Mouse (Mus musculus): ENCODE results near the gene Tob2.

The Tob2 gene

GRCm38 (mm10) chr15:81838554-81839235 lies 19.9 kb downstream of the Tob2 start:
- no peak for DNase-seq (ENCODE audit: low spot score in 2 of 2)

DNA sequence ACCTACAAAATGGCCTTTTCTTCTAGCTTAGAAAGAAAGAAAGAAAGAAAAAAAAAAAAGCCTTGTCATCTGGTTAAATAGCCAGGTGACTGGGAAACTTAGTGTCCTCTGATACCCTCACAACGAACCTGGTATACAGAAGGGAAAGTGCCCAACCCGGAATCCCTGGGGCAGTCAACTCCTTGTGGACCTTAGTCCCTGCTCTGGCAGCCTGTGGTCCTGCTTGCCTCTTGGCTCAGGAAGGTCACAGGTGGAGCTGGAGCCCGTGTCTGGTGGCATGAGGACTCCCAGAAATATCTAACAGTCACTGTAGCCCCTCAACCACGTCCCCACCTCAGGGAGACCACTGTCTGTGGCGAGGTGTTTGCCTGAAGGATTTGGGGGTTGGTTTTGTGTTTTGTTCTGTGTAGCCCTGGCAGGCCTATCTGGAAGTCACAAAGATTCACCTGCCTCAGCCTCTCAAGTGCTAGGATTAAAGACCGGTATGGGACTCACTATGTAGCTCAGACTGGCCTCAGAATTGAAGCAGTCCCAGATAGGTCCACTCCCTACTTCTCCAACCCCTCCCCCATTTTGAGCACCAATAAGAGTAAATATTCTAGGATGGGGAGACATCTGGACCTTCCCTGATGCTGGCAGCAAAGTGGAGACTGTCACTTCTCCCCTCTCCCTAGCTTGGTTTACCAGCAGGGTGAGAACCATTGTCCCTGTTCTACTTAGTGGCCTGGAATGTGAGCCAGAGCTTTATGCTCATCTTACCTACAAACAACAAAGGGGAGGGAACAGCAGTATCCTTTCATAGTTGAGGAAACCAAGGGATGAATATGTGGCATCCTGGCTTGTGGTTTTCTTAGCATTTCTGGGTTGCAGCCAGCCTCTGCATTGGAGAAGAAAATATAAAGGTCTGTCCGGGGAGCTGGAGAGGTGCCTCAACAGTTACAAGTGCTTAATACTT lies 21.4 kb downstream of the Tob2 start:
- no peak for DNase-seq (ENCODE audit: low spot score in 2 of 2)

- DNase-seq (ENCODE audit: low spot score in 2 of 2) = no peak
Measured at GRCm38 (mm10) chr15:81836124-81836821, 22.3 kb downstream of the Tob2 start.

DNA sequence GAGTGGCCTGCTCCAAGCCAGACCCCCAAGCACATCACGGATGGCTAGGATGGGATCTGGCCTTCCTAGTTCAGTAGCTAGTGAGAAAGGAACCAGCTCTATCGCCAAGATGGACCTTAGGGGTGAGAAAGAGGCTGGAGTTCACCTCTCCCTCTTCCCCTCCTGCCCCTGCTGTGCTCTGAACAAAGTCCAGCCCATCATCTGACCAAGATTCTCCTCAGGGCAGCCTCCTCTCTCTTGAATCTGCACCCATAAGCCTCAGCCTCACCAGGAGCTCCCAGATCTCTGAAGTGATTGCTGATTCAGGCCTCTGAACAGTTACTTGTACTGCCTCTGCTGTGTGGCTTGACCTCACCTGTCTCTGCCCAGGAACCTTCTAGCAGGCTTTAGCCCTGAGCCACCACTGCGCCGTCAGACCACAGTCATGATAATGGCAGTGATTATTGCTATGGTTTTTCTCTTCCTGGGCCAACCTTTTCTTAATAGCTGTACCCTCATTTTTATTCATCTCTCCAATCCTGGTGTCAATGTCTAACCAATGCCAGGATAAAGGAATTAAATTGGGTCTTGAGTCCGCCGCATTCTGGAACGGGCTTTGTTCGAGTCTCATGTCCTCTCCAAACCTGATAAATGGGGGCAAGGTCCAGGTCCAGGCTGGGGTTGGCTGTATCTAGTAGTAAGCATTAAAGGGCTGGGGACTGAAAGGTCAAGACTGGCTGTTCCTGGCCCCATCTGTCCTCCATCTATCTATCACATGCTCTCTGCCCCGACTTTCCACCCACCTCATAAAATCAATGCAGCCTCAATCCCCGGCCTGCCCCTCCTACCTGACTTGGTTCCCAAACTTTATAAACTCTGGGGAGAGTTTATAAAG lies 23.4 kb downstream of the Tob2 start:
- DNase-seq (ENCODE audit: low spot score in 2 of 2) = no peak

DNA sequence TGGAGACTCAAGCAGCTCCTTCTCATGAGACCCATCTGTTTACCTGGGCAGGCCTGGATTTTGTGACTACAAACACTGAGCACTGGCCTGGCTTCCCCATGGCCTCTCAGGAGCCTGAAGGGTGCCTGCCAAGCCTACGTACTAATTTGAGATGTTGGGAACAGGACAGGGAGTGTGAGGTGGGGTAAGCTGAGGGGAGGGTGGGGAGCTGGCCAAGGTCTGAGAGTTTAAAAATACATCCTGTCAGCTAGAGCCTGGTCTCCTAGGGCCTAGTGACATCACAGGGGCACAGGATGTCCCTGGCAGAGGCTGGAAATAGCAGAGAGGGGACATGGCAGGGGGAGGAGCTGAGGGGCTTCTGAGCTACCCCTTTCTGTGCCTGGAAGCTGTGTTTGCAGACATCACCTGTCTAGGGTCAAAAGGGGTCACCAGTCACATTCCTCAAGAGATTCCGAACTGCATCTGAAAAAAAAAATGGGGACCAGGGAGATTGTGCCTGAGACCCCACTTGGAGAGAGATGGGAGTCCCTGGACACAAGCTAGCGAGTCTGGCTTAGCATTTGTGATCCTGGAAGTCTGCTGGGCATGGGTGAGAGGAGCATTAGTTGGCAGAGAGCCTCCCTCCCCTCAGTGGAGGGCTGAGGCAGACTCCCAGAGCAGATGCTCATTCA lies 24.3 kb downstream of the Tob2 start:
- DNase-seq (ENCODE audit: low spot score in 2 of 2) = no peak

GRCm38 (mm10) chr15:81833481-81833880 lies 25.1 kb downstream of the Tob2 start:
- DNase-seq (ENCODE audit: low spot score in 2 of 2) = no peak

GRCm38 (mm10) chr15:81832219-81832618 lies 26.4 kb downstream of the Tob2 start:
- DNase-seq (ENCODE audit: low spot score in 2 of 2) = no peak

GRCm38 (mm10) chr15:81831136-81831825 lies 27.3 kb downstream of the Tob2 start:
- peak; percentile 89 to 94 for DNase-seq (ENCODE audit: low spot score in 2 of 2)

DNA sequence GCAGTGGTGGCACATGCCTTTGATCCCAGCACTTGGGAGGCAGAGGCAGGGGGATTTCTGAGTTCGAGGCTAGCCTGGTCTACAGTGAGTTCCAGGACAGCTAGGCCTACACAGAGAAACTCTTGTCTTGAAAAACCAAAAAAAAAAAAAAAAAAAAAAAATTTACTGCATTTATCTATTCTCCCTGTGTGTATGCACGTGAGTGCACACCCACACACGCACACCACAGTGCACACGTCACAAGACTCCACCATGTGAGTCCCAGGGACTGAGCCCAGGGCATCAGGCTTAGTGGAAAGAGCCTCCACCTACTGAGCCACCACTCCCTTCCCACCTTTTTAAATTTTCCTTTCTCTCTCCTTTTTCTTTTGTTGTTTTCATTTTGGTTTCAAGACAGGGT lies 28.1 kb downstream of the Tob2 start:
- no peak for DNase-seq (ENCODE audit: low spot score in 2 of 2)

DNA sequence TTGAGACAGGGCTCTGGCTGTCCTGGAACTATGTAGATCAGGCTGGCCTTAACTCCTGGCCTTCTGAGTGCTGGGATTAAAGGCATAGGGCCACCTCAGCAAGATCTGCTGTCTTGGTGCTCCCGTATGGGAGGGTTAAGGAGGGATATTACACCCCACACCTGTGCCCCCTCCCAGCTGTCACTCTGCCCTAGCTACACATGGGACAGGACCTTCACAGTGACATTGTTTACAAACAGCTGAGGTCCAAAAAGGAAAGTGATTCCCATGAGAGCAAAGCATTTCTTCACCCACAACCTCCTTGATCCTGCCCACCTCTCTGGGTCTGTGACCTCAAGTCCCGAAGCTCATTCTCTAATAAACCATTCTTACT lies 29.4 kb downstream of the Tob2 start:
- DNase-seq (ENCODE audit: low spot score in 2 of 2) = no peak

DNA sequence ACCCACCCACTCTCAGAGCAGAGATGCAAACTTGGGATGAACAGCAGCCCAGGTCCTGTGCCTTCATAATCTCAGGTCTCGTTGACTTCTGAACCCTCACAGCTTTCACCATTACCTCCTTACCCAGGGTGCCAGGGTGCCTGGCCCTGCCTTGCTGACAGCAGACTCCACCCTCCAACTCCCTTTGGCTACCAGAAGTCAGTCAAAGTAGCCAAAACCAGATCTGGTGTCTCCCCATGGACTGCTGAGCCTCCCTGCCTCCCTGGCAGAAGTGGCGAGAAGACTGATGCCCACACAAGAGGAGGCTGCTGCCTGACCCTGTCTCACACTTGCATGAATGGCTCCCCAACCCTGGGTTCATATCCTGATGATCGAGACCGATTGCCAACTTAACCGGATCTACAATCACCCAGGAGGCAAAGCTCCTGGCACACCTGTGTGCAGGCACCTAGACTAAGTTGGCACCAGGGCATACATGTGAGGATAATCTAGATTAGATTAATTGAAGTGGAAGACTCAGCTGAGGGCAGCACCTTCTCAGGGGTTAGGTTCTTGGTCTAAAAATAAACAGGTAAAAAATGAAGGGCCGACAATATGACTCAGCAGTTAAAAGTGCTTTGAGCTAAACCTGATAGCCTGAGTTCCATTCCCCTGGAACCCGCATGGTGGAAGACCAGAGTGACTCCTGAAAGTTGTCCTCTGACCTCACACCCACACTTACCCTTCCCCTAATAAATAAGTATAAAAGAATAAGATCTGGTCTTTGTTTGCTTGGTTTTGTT lies 30.0 kb downstream of the Tob2 start:
- no peak for DNase-seq (ENCODE audit: low spot score in 2 of 2)

DNA sequence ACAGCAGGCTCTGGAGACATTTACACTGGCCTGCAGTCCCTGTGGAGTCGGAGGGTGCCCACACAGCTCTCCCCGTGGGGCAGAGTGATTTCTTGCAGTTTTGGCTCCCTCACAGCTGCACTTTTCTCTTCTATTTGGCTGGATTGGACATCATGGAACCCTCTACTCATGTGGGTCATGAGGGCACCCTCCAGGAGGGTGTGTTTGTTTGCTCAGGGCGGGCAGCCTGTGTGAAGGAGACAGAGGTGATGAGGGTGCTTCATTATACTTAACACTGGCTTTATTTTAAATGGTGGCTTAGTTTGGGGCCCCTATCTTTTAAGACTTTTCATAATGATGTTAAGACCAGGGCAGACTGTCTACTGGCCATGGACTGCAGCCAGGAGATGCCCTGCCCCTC lies 33.8 kb downstream of the Tob2 start:
- DNase-seq (ENCODE audit: low spot score in 2 of 2) = no peak

DNA sequence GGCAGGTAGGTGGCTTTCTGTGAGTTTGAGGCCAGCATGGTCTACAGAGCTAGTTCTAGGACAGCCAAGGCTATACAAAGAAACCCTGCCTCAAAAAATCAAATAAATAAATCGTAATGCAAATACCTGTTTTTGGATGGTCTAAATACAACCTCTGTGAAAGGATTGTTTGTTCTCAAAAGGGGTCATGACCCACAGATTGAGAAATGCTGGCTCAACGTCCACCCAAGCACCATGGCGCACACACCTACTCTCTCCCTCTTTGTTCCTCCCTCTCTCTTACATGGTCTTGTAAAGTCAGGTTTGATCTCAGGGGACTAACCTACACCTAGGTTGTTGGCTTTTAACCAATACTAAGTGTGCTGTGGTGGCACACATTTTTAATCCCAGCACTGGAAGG lies 36.0 kb downstream of the Tob2 start:
- no peak for DNase-seq (ENCODE audit: low spot score in 2 of 2)

DNA sequence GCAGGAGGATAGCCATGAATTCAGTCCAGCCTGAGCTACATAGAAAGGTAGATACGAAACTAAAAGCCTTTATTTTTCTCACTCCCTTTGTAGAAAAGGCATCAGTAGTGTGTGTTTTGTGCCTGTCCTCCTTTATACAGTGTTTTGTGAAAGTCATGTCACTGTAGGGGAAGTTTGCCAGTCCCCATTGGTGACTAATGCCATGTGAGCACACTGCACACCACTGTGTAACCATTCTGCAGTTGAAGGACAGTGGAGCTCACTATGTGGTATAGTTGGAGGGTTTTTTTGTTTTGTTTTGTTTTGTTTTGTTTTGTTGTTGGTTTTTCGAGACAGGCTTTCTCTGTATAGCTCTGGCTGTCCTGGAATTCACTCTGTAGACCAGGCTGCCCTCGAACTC lies 40.2 kb downstream of the Tob2 start:
- no peak for DNase-seq (ENCODE audit: low spot score in 2 of 2)

DNA sequence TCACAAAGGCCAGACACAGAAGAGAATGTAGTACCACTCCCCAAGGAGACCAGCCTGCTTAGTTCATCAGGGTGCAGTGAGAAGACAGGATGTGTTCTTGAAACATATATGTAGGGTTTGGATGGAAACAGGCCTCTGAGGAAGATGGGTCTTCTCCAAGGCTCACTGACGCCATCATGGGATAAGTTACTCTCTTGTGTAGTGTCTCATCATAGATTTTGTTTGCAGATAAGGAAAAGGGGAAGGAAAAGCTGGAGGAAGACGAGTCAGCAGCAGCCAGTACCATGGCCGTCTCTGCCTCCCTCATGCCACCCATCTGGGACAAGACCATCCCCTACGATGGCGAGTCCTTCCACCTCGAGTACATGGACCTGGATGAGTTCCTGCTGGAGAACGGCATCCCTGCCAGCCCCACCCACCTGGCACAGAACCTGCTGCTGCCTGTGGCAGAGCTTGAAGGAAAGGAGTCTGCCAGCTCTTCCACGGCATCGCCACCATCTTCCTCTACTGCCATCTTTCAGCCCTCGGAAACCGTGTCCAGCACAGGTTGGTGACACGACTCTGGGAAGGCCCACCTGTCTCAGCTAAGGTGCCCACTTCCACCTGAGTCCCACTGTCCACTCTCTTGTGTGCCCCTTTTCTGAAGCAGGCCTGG lies 43.8 kb downstream of the Tob2 start:
- no peak for DNase-seq (ENCODE audit: low spot score in 2 of 2)

- DNase-seq (ENCODE audit: low spot score in 2 of 2) = no peak
Measured at GRCm38 (mm10) chr15:81813986-81814705, 44.5 kb downstream of the Tob2 start.

DNA sequence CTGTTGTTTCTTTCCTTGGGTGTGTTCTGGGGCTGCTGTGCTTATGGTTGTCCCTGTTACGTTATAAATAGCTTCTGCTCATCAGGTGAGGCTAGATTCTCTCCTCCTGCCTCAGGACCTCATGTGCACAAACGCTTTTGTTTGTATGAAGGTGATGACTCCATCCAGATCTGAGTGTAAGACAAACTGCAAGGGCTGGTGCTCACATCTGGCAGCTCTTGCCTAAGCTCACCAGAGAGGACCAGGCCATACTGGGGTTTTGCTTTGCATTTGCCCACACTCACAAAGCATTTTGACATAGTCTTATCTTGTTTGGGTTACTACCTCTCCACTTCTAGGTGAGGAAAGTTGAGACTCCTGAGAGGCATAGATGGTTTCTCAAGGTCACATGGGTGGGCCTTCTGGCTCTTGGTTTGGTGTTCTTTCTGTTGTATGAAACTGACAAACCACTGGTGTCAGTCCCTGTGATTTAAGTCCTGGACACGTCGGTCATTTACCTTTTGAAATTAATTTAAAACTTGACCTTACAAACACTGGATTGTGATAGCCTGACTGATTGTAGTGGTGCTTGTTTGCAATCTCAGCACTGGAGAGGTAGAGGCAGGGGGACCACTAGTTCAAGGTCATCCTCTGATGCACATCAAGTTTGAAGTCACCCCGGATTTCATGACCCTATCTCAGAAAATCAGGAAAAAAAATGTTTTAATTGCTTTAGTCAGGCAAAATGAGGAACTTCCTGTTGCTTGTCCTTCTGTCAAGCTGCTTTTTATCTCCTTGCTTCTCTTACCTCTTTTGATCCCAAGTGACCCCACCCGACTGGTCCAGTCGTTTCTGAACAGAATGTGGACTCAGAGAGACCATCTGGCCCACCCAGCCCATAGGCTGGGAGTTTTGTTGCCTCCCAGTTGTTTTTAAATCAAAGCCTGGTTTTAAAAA lies 45.6 kb downstream of the Tob2 start:
- DNase-seq (ENCODE audit: low spot score in 2 of 2) = no peak

Data from spleen, postnatal 4 days (tissue).